Mouse (Mus musculus) induced T-regulatory cell, adult 2 months (primary cell): ENCODE measurements at regions not wholly inside any gene's neighbourhood (a gene's known extent, or its start where the extent isn't known, plus 50 kb on each side); places are given as distances from the start of the nearest gene placed in this dataset.
"Not testable (repeated sequence)": the region's sequence is repeated elsewhere in the genome, so short reads cannot be mapped to it uniquely, and the experiment has no call there.

Experiments
- DNase-seq: peaks from one replicate; pipeline ENCODE4 v3.0.0-alpha.2; 2012; ENCODE audit warnings: low read depth

GRCm38 (mm10) chr3:149052295-149052902 lies 62.0 kb upstream of the Adgrl2 start:
- DNase-seq: not testable (repeated sequence)

GRCm38 (mm10) chr3:149045343-149045742 lies 55.0 kb upstream of the Adgrl2 start:
- DNase-seq: no peak

GRCm38 (mm10) chr3:149043901-149044300 lies 53.5 kb upstream of the Adgrl2 start:
- DNase-seq: no peak

GRCm38 (mm10) chr3:149042527-149042926 lies 52.2 kb upstream of the Adgrl2 start:
- no peak for DNase-seq

GRCm38 (mm10) chr3:149041188-149041587 lies 50.8 kb upstream of the Adgrl2 start:
- no peak for DNase-seq
